Mouse (Mus musculus) regulatory T cell (primary cell): ENCODE measurements around the gene Olfr109.

Experiments used
- in situ Hi-C: fragments of 300-600 bp; cut with MboI, MseI; formaldehyde crosslinking; loops from one replicate; pipeline ENCODE4 v1.15.1; 2025; ENCODE audit warnings: high pct_unique_total_duplicates

Gene Olfr109

DNA sequence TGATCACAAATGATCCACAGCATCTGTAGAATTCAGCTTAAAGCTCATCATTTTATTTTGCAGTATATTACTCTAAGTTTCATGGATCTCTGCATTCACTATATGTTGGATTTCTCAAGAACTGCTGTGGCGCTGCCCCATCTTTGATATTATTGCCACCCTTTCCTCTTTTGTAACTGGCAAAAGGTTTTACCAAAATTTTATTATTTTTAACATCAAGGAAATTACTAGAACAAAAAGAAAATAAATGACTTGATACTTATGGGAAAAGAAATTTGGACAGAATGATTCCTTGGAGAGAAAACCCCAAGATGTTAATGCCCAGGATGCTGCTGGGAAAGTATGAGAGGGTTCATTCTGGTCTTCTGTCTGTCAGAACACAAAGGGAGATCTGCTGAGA is at the start of gene Olfr109:
Olfr109 (plus strand) TSS at position 301 of the 400 bp plus-strand sequence.
- in situ Hi-C loops = no loop called here

DNA sequence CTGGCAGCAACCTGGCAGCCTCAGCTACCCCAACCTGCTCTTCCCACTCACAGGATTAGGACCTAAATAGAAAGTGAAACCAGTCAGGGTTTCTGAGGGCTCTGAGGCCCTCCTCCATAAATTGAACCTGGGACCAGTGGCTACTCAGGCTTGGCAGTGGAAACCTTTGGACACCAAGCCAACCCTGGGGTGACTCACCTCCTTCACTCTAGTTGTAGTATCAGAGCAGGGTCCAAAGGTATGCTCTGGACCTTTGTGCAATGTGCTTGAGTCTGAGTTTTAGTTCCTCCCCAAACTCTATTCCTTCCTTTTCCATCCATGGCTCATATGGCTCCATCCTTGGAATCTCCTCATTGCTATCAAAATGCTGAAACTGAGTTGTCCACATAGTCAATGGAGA is 45.3 kb upstream of the Olfr109 start:
- in situ Hi-C loops = no loop called here

DNA sequence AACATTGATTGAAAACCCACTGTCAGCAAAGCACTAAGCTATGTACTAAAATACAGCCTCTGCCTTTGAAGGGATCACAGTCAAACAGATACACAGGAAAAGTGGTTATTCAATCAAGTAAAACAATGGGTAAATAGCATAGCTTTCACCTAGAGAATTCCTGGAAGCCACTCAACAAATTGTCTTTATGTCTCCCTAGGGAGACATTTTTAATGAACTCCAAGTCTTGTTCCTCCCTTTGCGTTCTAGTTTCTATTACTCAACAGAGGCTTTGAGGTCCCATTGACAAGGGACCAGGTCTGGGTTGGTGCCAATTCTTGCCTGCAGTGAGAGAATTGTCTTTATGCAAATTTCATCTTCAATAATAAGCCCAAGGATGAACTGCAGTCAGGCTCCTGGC is 13.5 kb upstream of the Olfr109 start, which contains the start of gene Olfr108:
Olfr108 (plus strand) TSS at position 301 of the 400 bp plus-strand sequence.
- in situ Hi-C loops = no loop called here

DNA sequence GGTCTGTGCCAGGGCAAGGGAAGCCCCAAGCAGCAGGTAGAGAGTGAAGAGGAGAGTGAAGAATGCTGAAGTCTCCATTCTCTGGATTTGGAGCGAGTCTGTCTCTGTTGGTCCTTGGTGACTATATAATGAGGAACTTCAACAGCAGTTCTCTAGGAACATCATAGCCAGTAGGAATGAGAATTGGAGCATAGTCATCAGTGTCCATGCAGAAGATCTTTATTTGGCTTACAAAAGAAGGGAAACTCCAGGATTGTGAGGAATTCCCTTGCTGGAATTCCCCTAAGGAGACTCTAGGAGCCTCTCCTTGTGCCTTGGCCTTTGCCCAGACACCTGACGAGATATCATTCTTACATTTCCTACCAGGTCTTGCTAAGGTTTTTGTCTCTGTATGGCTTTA is 24.7 kb downstream of the Olfr109 start, which contains the start of gene H2-M2:
H2-M2 (minus strand) TSS at position 101 of the 400 bp plus-strand sequence.
- in situ Hi-C loops = no loop called here

DNA sequence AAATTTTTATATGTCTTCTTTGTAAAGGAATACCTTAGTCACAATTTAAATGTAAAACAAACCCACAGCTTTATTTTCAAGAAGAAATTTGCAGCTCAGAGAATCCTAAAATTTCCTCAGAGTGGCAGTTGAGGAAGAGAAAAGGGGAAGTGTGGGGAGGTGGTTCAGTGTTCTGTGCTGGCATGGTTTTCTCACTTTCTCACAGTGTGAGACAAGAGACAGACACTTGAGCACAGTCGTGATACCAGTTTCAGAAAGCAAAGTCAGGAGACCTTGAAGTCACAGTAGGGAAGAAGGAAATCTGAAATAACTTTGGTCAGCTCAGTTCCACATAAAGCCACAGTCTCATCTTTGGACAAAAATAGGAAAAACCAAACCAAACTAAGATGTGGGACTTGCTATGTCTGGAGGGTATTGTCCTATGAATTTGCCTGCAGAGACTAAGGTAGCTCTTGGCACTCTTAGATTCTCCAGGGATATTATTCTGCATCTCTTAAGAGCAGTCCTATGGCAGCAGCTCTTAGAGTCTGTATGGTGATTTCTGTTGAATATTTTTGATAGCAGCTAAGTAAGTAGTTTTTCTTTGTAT is 33.3 kb downstream of the Olfr109 start, which contains the start of gene Olfr110:
Olfr110 (plus strand) TSS at position 539 of the 589 bp plus-strand sequence.
- in situ Hi-C loops = no loop called here

DNA sequence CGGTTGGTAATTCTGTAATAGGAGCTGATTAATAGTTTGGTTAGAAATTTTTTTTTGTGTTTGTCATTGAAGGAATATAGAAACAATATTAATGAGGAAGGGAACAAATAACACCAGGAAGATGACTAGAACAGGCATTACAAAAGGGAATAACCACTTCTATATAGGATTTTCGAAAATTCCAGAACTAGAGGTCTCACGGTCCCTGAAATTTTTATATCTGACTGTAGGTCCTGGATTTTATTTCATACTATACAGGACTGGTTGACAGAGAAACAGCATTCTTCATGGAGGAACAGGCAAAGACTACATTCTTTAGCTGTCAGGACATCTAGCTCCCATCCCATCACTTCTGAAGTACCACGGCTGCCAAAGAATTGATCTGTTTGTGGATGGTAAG is 49.0 kb downstream of the Olfr109 start, which contains the start of gene Olfr111:
Olfr111 (plus strand) TSS at position 301 of the 400 bp plus-strand sequence.
- in situ Hi-C loops = no loop called here
